Mouse (Mus musculus) mature B cell (primary cell): ENCODE measurements around the gene Vmn1r237.

Experiments
- in situ Hi-C: fragments of 300-500 bp; cut with MboI; formaldehyde crosslinking; loops from 2 replicates; pipeline ENCODE4 v1.14.3; 2019

Vmn1r237 gene

DNA sequence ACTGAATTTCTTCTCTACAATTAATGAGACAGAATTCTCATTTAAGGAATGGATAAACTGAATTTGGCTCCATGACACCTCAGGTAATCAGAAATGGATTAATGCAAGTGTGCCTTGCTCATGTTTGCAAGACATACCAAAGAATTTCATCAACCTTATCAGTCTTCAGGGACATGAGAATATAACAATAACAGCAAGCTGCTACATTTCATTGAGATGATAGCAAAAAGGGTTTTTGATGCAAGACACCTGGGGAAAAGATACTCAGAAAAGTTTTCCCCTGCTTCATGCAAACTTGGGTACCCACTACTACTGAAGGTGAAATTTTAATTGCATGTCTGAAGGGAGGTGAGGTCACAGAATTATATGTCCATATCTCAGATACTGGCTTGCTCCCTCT, at the start of gene Vmn1r237:
Gene Vmn1r237 (plus strand): TSS at position 301 of the 400 bp plus-strand sequence.
- in situ Hi-C loops: no loop called here

DNA sequence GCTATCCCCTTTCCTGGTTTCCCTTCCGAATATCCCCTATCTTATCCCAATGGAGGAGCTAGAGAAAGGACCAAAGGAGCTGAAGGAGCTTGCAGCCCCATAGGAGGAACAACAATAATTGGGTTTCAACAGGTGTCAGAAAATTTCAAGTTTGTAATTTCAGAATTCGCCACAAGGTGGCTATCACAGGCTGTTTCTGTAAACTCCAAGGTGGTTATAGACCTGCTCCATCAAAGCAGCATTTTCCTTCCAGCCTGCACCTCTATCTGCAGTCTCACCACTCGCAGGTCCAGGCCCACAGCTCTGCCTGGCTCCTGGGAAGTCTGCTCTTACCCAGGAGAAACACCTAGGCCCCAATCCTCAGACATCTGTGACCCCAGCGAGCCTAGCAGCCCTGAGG, 39.6 kb upstream of the Vmn1r237 start:
- in situ Hi-C loops: loop anchor here (10.0 to 25.0 kb wide), 2 partner anchors 140 to 243 kb away; partner anchors contain the start of gene Zfp54

- in situ Hi-C loops: no loop called here
Observed at GRCm38 (mm10) chr17:21282642-21283041, 29.0 kb upstream of the Vmn1r237 start, which contains the start of gene Vmn1r236. Gene Vmn1r236, plus strand, starts transcription at chr17:21282942.

- in situ Hi-C loops: no loop called here
Observed at GRCm38 (mm10) chr17:21284395-21284794, 27.3 kb upstream of the Vmn1r237 start.

- in situ Hi-C loops: no loop called here
Observed at GRCm38 (mm10) chr17:21289695-21290094, 22.0 kb upstream of the Vmn1r237 start.
